Mouse (Mus musculus): ENCODE results near the gene Dph7. TPM values are rescaled to one million over a fixed set of nuclear protein-coding genes. Genes with fewer than 3 reads are reported as not detected.
"Not testable (repeated sequence)": the region's sequence is repeated elsewhere in the genome, so short reads cannot be mapped to it uniquely, and the experiment has no call there.

Gene Dph7
- polyA plus RNA-seq, 1 experiment = 14.3 TPM

DNA sequence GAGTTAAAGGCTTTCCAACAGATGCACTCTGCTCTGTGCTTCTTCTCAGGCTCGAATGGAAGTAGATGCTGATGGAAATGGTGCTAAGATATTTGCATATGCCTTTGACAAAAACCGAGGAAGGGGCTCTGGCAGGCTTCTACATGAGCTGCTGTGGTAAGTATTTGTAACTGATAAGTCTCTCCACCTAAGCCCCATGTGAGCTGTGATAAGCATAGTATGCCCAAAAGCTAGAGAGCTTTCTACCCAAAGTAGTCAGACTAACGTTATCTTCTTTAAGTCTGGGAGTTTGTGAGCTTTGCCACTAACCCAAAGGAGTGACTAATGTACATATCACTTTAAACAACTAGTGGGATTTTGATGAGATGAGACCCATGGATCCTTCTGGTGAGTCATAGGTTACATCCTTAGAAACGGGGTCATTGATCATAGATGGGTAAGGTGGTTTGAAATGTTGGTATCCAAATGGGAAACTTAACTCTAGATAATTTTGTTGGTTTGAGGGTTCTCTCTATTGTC lies 9.6 kb upstream of the Dph7 start:
- Histone ChIP-seq H3K36me3 (replicated peaks; ENCODE audit: low read length) (peaks cover 51% of the 10 kb centered on the region), H3K9me3 (no peaks in the 10 kb centered on the region), H3K4me3 (replicated peaks) (no peak overlapping the region), H3K4me1 (peaks cover 61% of the 10 kb centered on the region), H3K27me3 (replicated peaks) (no peaks in the 10 kb centered on the region)
- no peak for TF ChIP-seq GATA1 (IDR thresholded peaks at IDR 0.05; ENCODE audit: borderline replicate concordance, low read length)
- TF ChIP-seq FLI1 (IDR thresholded peaks at IDR 0.05; ENCODE audit: low read length) = no peak

DNA sequence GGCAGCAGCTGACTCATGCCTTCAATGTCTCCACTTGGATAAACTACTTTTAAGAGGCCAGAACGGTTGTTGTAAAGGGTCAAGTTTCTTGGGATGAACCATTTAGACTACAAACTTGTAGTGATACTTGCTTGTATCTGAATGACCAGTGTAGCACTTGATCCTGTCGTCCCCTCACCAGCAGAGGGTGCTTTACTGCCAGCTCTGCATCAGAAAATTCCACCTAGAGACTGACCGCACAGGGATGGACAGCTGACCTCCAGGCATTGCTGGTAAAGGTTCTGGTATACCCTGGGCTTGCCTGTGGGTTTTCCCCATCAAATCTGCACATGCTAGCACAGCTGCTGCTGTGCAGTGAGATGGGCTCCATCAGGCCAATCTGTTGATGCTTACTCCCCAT lies 1.3 kb upstream of the Dph7 start:
- Histone ChIP-seq H3K9me3 (no peaks in the 10 kb centered on the region), H3K36me3 (replicated peaks; ENCODE audit: low read length) (peaks cover 70% of the 10 kb centered on the region)
- TF ChIP-seq FLI1 (IDR thresholded peaks at IDR 0.05; ENCODE audit: low read length) (no peak), GATA1 (IDR thresholded peaks at IDR 0.05; ENCODE audit: borderline replicate concordance, low read length) (no peak)

GRCm38 (mm10) chr2:24970386-24970785 lies 8.2 kb downstream of the Dph7 start:
- H3K4me1 ChIP-seq = peaks cover 20% of the 10 kb centered on the region
- H3K4me3 ChIP-seq (replicated peaks) = no peak overlapping the region
- TF ChIP-seq FLI1 (IDR thresholded peaks at IDR 0.05; ENCODE audit: low read length) (no peak), GATA1 (IDR thresholded peaks at IDR 0.05; ENCODE audit: borderline replicate concordance, low read length) (no peak)
- no peaks in the 10 kb centered on the region for H3K9me3 ChIP-seq
- H3K27me3 ChIP-seq (replicated peaks) = no peaks in the 10 kb centered on the region
- peaks cover 78% of the 10 kb centered on the region for H3K36me3 ChIP-seq (replicated peaks; ENCODE audit: low read length)

More for the DNA sequence above, 1.3 kb upstream of the Dph7 start:
- Histone ChIP-seq H3K27me3 (replicated peaks) (no peaks in the 10 kb centered on the region), H3K4me3 (replicated peaks) (no peak overlapping the region), H3K4me1 (peaks cover 38% of the 10 kb centered on the region)

GRCm38 (mm10) chr2:24974452-24974851 lies 12.3 kb downstream of the Dph7 start:
- peaks cover 36% of the 10 kb centered on the region for H3K4me1 ChIP-seq
- H3K9me3 ChIP-seq; H3K27me3 ChIP-seq (replicated peaks): not testable (repeated sequence)
- H3K36me3 ChIP-seq (replicated peaks; ENCODE audit: low read length) = peaks cover 39% of the 10 kb centered on the region
- peak overlapping the region; percentile 97 for H3K4me3 ChIP-seq (replicated peaks)

GRCm38 (mm10) chr2:24974906-24975703 lies 12.9 kb downstream of the Dph7 start, which contains the start of gene Mrpl41:
TSS of gene Mrpl41 (minus strand) at chr2:24975098.
- Histone ChIP-seq H3K36me3 (replicated peaks; ENCODE audit: low read length) (peaks cover 36% of the 10 kb centered on the region), H3K4me1 (peaks cover 42% of the 10 kb centered on the region), H3K4me3 (replicated peaks) (peak within 1 kb of the TSS; percentile 97), H3K27me3 (replicated peaks) (no peaks in the 10 kb centered on the region), H3K9me3 (no peaks in the 10 kb centered on the region)
- TF ChIP-seq FLI1 (IDR thresholded peaks at IDR 0.05; ENCODE audit: low read length) (peak; percentile 19; the same call in 1 of the 2 replicates), GATA1 (IDR thresholded peaks at IDR 0.05; ENCODE audit: borderline replicate concordance, low read length) (no peak)

- Histone ChIP-seq H3K36me3 (replicated peaks; ENCODE audit: low read length) (peaks cover 36% of the 10 kb centered on the region), H3K4me1 (peaks cover 38% of the 10 kb centered on the region), H3K27me3 (replicated peaks) (no peaks in the 10 kb centered on the region), H3K9me3 (no peaks in the 10 kb centered on the region), H3K4me3 (replicated peaks) (peak within 1 kb of the TSS; percentile 97)
- TF ChIP-seq GATA1 (IDR thresholded peaks at IDR 0.05; ENCODE audit: borderline replicate concordance, low read length) (no peak), FLI1 (IDR thresholded peaks at IDR 0.05; ENCODE audit: low read length) (no peak)
Measured at GRCm38 (mm10) chr2:24975704-24976297, 13.6 kb downstream of the Dph7 start, which contains the start of gene Pnpla7. TSS of gene Pnpla7 (plus strand) at chr2:24976033.

DNA sequence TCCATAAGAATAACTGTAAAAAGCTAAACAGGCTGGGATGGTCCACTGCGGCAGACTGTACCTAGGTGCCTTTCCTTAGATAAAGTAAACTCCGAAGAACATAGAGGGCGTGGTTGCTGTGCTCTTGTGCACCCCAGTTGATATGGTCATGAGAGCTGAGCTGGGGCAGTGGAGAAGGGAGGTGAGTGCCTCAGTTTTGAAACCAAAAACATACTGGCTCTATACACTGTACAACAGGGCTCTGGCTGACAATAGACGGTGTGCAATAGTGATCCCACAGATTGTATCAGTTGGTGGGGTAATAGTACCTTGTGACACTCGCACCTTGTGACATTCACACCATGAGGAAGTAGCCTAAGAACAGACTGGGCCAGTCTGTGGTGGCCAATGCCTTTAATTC lies 14.8 kb downstream of the Dph7 start:
- Histone ChIP-seq H3K9me3 (no peaks in the 10 kb centered on the region), H3K4me3 (replicated peaks) (peak overlapping the region; percentile 97), H3K27me3 (replicated peaks) (no peaks in the 10 kb centered on the region), H3K4me1 (peaks cover 38% of the 10 kb centered on the region), H3K36me3 (replicated peaks; ENCODE audit: low read length) (peaks cover 36% of the 10 kb centered on the region)
- no peak for TF ChIP-seq FLI1 (IDR thresholded peaks at IDR 0.05; ENCODE audit: low read length)
- no peak for TF ChIP-seq GATA1 (IDR thresholded peaks at IDR 0.05; ENCODE audit: borderline replicate concordance, low read length)

- peaks cover 9% of the 10 kb centered on the region for H3K4me1 ChIP-seq
- H3K36me3 ChIP-seq (replicated peaks; ENCODE audit: low read length) = peaks cover 70% of the 10 kb centered on the region
- H3K9me3 ChIP-seq = no peaks in the 10 kb centered on the region
- no peak overlapping the region for H3K4me3 ChIP-seq (replicated peaks)
- no peaks in the 10 kb centered on the region for H3K27me3 ChIP-seq (replicated peaks)
- no peak for TF ChIP-seq GATA1 (IDR thresholded peaks at IDR 0.05; ENCODE audit: borderline replicate concordance, low read length)
- TF ChIP-seq FLI1 (IDR thresholded peaks at IDR 0.05; ENCODE audit: low read length) = no peak
Measured at GRCm38 (mm10) chr2:24987762-24988161, 25.6 kb downstream of the Dph7 start.

DNA sequence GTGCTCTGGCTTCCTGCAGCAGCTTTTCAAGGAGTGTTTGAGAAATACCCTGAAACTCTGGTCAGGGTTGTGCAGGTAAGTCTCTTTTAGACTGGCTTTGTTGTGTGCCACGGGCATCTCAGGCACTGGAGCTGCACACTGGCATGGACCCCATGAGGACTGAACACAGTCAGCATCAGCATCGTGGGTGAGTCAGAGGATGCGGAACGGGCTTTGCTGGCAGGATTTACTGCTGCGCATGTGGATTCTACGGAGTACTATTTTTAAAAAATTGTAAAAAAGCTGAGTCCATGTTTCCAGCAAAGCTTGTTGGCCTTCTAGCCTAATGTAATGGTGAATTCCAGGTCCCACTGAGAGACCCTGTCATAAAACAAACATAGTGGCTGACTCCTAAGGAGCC lies 33.1 kb downstream of the Dph7 start:
- no peaks in the 10 kb centered on the region for H3K9me3 ChIP-seq
- H3K4me1 ChIP-seq = peaks cover 12% of the 10 kb centered on the region
- TF ChIP-seq FLI1 (IDR thresholded peaks at IDR 0.05; ENCODE audit: low read length) (no peak), GATA1 (IDR thresholded peaks at IDR 0.05; ENCODE audit: borderline replicate concordance, low read length) (no peak)
- H3K36me3 ChIP-seq (replicated peaks; ENCODE audit: low read length) = peaks cover 59% of the 10 kb centered on the region
- H3K27me3 ChIP-seq (replicated peaks) = no peaks in the 10 kb centered on the region
- H3K4me3 ChIP-seq (replicated peaks) = no peak overlapping the region

GRCm38 (mm10) chr2:24996471-24996870 lies 34.3 kb downstream of the Dph7 start:
- H3K27me3 ChIP-seq (replicated peaks) = no peaks in the 10 kb centered on the region
- H3K36me3 ChIP-seq (replicated peaks; ENCODE audit: low read length) = peaks cover 56% of the 10 kb centered on the region
- H3K9me3 ChIP-seq = no peaks in the 10 kb centered on the region
- TF ChIP-seq GATA1 (IDR thresholded peaks at IDR 0.05; ENCODE audit: borderline replicate concordance, low read length) (no peak), FLI1 (IDR thresholded peaks at IDR 0.05; ENCODE audit: low read length) (no peak)
- no peak overlapping the region for H3K4me3 ChIP-seq (replicated peaks)
- H3K4me1 ChIP-seq = peaks cover 12% of the 10 kb centered on the region

Measured in megakaryocyte, embryonic 14.5 days (primary cell).